Mouse (Mus musculus) C2C12 (cell line): ENCODE measurements around the gene Hcrtr1. TPM values are rescaled to one million over a fixed set of nuclear protein-coding genes. Genes with fewer than 3 reads are reported as not detected.
A peak's percentile ranks its signal among the peaks of the same experiment; 100 is the strongest.

Experiments used
- H3K27me3 ChIP-seq: one replicate; pipeline ENCODE4 v1.6.1; 2011; ENCODE audit not compliant: control insufficient read depth, insufficient read depth, insufficient read length
- H3K36me3 ChIP-seq: one replicate; pipeline ENCODE4 v1.6.1; 2011; ENCODE audit not compliant: control insufficient read depth, insufficient read depth
- H3K4me3 ChIP-seq: one replicate; pipeline ENCODE4 v1.5.1; 2011; ENCODE audit warnings: mild to moderate bottlenecking, control low read depth; ENCODE audit not compliant: poor library complexity, insufficient read depth, severe bottlenecking
- H3K79me2 ChIP-seq: one replicate; pipeline ENCODE4 v1.6.1; 2011; ENCODE audit not compliant: control insufficient read depth, insufficient read depth
- H3K79me3 ChIP-seq: one replicate; pipeline ENCODE4 v1.6.1; 2011; ENCODE audit warnings: low read depth, control low read depth
- H3ac ChIP-seq: one replicate; pipeline ENCODE3; 2011; ENCODE audit warnings: low read depth; ENCODE audit not compliant: control insufficient read depth, insufficient read length
- CEBPB ChIP-seq: IDR thresholded peaks from one replicate; pipeline ENCODE4 v1.6.1; 2011; ENCODE audit warnings: low read depth, mild to moderate bottlenecking, control low read depth, moderate library complexity
- CTCF ChIP-seq: IDR thresholded peaks from one replicate; pipeline ENCODE4 v1.5.1; 2011; ENCODE audit not compliant: control insufficient read depth, insufficient read depth, insufficient read length
- FOSL1 ChIP-seq: IDR thresholded peaks from one replicate; pipeline ENCODE4 v1.8.0; 2011; ENCODE audit warnings: mild to moderate bottlenecking, low read length; ENCODE audit not compliant: poor library complexity, insufficient read depth, severe bottlenecking
- MAX ChIP-seq: IDR thresholded peaks from one replicate; pipeline ENCODE4 v1.6.1; 2011; ENCODE audit warnings: mild to moderate bottlenecking, control low read depth
- MYOD1 ChIP-seq: IDR thresholded peaks from one replicate; pipeline ENCODE4 v1.6.1; 2011; ENCODE audit warnings: low read depth; ENCODE audit not compliant: control insufficient read depth, insufficient read length
- MYOG ChIP-seq: IDR thresholded peaks from one replicate; pipeline ENCODE4 v1.6.1; 2011; ENCODE audit not compliant: control insufficient read depth, insufficient read length; ENCODE audit errors: extremely low read depth
- USF1 ChIP-seq: IDR thresholded peaks from one replicate; pipeline ENCODE4 v1.6.1; 2011; ENCODE audit warnings: low read depth, mild to moderate bottlenecking, control low read depth, moderate library complexity
- polyA plus RNA-seq: library from polyadenylated mRNA; unstranded; fragments of >200 nt; fragmentation: generic; extraction: Trizol; gene quantifications from one replicate; pipeline ENCODE4 v1.2.1, GENCODE M21; 2012; ENCODE audit warnings: missing spikeins

The Hcrtr1 gene
- polyA plus RNA-seq, 1 experiment: not detected

DNA sequence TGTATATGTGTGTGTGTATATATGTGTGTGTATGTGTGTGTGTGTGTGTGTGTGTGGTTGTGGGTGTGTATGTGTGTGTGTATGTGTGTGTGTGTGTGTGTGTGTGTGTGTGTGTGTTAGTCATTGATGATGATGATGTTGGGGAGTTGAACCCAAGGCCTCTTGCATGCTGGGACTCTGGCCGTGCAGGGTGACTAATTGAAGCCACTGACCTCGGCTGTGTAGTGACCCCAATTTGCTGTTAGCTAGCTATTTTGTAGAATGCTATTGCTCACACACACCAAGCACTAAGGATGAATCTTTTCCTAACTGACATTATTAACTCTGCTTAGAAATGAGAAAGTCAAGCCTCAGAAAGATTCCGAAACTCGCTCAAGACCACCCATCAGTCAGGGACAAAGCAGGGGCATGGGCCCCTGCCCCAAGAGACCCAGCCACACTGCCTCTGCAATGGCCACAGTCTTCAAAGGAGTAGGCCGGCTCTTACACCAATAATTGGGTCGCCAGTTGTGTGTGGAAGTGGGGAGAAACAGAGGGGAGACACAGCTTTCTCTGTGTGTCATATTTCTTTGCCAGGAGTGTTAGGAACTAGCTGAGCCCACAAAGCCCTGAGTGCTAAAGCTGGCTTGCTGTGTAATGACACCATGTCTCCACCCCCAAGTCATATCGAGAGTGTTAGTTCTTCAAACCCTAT is 41.9 kb upstream of the Hcrtr1 start:
- no peak overlapping the region for H3ac ChIP-seq

DNA sequence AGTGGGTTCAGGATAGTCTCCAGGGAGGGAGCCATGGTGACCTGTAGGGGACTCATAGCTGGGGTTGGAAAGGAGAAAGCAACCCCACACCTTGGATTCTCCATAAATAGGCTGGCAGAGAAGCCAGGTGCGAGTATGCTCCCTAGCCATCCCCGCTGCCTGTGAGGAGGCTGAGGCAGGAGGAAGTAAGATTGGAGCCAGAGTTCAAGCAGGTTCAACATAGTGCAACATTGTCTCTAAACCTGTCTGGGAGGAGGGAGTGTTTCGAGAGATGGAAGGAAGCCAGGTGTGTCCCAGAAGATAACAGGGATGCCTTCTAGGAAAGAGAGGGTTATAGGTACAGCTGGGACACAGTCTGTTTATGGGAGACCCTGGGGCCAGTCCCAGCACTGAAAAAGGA is 40.7 kb upstream of the Hcrtr1 start:
- H3ac ChIP-seq: no peak overlapping the region
- TF ChIP-seq MYOG: no peak
- TF ChIP-seq MYOD1: no peak
- no peak for TF ChIP-seq USF1
- no peak for TF ChIP-seq MAX
- TF ChIP-seq FOSL1: no peak
- no peak for TF ChIP-seq CEBPB
- TF ChIP-seq CTCF: no peak
- no peaks in the 10 kb centered on the region for H3K79me3 ChIP-seq
- H3K27me3 ChIP-seq: no peaks in the 10 kb centered on the region
- H3K79me2 ChIP-seq: no peaks in the 10 kb centered on the region
- H3K4me3 ChIP-seq: no peak overlapping the region
- no peaks in the 10 kb centered on the region for H3K36me3 ChIP-seq

More for the DNA sequence above, 41.9 kb upstream of the Hcrtr1 start:
- H3K36me3 ChIP-seq: no peaks in the 10 kb centered on the region
- no peak overlapping the region for H3K4me3 ChIP-seq
- TF ChIP-seq CTCF: no peak
- TF ChIP-seq MYOD1: no peak
- TF ChIP-seq CEBPB: no peak
- no peak for TF ChIP-seq USF1
- no peak for TF ChIP-seq MYOG
- TF ChIP-seq MAX: no peak
- no peak for TF ChIP-seq FOSL1
- H3K79me2 ChIP-seq: no peaks in the 10 kb centered on the region
- H3K27me3 ChIP-seq: no peaks in the 10 kb centered on the region
- no peaks in the 10 kb centered on the region for H3K79me3 ChIP-seq

DNA sequence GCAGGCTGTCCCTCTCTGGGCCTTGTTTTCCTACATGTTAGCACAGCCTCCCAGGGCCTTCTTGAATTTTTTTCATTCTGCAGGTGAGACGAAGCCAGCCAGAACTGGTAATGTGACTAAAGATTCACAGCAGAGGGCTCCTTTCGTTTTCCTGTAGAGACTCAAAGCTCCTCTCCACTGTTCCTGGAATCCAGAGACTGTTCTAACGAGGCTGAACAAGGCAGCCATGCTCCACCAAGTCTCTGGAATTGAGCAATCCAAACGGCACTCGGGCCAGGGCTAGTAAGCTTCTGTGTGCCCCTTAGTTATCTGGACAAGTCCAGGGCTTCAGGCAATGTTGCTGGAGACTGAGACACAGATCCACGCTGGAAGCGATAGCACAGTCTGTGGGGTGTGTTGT is 38.4 kb upstream of the Hcrtr1 start:
- H3K79me3 ChIP-seq: peaks cover 9% of the 10 kb centered on the region
- H3K79me2 ChIP-seq: peaks cover 12% of the 10 kb centered on the region
- no peak overlapping the region for H3ac ChIP-seq
- H3K4me3 ChIP-seq: no peak overlapping the region
- TF ChIP-seq USF1 (no peak), CTCF (no peak), CEBPB (peak; percentile 54), MAX (no peak), MYOD1 (no peak), FOSL1 (no peak)
- no peaks in the 10 kb centered on the region for H3K27me3 ChIP-seq
- no peaks in the 10 kb centered on the region for H3K36me3 ChIP-seq

DNA sequence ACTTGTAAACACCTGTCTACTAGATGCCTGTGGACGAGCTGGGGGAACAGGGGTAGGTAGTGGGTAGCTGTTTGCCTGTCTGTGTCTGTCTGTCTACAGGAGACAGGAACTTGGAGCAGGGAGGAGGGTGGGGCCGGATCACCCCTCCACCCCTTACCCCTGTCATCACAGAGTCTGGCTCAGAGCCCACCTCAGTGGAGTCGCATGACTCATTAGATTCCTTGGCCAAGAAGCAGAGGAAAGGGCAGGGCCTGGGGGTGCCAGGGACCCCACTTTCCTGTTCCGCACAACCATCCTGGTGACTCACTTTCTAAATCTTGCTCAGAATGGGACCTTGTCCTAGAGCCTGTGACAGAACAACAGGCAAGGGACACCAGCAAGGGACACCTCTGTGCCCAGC is 37.9 kb upstream of the Hcrtr1 start:
- peaks cover 12% of the 10 kb centered on the region for H3K79me2 ChIP-seq
- TF ChIP-seq MYOD1 (no peak), CTCF (no peak), MAX (no peak), MYOG (no peak), CEBPB (no peak)
- no peak overlapping the region for H3ac ChIP-seq
- H3K36me3 ChIP-seq: no peaks in the 10 kb centered on the region
- no peaks in the 10 kb centered on the region for H3K27me3 ChIP-seq
- H3K79me3 ChIP-seq: peaks cover 9% of the 10 kb centered on the region
- H3K4me3 ChIP-seq: no peak overlapping the region

DNA sequence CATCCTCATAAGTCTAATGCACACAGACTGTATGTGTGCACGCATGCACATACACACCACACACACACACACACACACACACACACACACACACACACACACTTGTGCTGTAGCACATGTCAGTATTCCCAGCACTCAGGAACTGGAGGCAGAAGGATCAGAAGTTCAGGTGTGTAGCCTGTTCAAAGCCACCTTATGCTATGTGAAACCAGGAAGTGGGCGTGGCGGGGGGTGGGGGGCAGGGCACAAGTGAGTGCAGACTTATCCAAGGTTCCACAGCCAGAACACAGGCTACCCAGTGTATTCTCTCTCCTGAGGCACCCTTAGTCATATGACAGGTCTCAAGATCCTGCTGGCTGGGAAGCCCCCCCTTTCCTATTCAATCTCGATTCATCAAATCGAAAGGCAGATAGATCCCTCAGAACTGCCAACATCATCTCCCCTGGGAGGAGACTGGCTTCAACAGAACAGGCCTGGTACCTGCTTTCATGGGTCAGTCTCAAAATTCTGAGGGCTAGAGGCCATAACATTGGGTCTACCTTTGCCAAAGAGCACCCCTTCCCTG is 37.1 kb upstream of the Hcrtr1 start:
- H3K4me3 ChIP-seq: no peak overlapping the region
- H3ac ChIP-seq: no peak overlapping the region
- no peaks in the 10 kb centered on the region for H3K36me3 ChIP-seq
- no peak for TF ChIP-seq MAX
- TF ChIP-seq FOSL1: no peak
- no peak for TF ChIP-seq MYOD1
- no peak for TF ChIP-seq CTCF
- TF ChIP-seq MYOG: no peak
- no peak for TF ChIP-seq USF1
- no peak for TF ChIP-seq CEBPB
- H3K79me3 ChIP-seq: peaks cover 9% of the 10 kb centered on the region
- peaks cover 12% of the 10 kb centered on the region for H3K79me2 ChIP-seq
- H3K27me3 ChIP-seq: no peaks in the 10 kb centered on the region

DNA sequence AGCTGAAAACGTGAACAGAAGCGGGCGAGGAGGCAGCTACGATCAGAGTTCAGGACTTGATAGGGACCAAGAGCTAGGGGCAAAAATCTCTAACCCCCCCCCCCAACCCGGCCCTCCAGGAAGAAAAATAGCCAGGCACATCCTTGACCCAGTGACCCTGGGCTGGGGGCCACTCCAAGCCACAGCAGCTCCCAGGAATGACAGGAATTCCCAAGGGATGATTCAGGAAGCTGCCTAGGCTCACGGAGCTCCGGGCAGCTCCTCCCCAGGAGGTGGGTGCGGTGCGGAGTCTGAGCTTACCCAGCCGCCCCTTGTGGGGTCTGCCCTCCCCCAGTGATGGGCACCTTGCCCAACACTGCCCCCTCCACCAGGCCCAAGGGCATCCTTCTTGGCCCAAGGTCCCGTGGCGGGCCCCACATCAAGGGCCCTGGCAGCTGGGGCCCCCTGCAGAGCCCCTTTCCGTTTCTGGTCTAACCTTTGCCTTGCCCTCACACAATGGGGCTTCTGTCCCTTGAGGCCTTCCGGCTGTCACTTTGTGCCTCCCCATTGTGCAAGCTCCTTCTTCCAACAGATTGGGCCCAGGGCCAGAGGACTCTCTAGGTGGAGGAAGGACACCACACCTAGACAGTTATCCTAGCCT is 36.0 kb upstream of the Hcrtr1 start, which contains the start of gene Tinagl1:
TSS of gene Tinagl1 (minus strand) at position 51 of the 640 bp plus-strand sequence.
- peak within 1 kb of the TSS; percentile 42 for H3ac ChIP-seq
- peak; percentile 75 for TF ChIP-seq CEBPB
- no peak for TF ChIP-seq MYOD1
- H3K79me2 ChIP-seq: peaks cover 12% of the 10 kb centered on the region
- H3K36me3 ChIP-seq: peaks cover 5% of the 10 kb centered on the region
- peak within 1 kb of the TSS; percentile 40 for H3K4me3 ChIP-seq
- peaks cover 9% of the 10 kb centered on the region for H3K79me3 ChIP-seq
- no peaks in the 10 kb centered on the region for H3K27me3 ChIP-seq
